Mouse (Mus musculus) naive thymus-derived CD4-positive, alpha-beta T cell, adult 2 months (primary cell): Measurements from ENCODE around the gene Adgre5.

Experiments used
- DNase-seq: peaks from one replicate; pipeline ENCODE4 v3.0.0-alpha.2; 2011; ENCODE audit warnings: low read depth

The Adgre5 gene

GRCm38 (mm10) chr8:83689264-83689663 lies 51.9 kb downstream of the Adgre5 start:
- DNase-seq: no peak

DNA sequence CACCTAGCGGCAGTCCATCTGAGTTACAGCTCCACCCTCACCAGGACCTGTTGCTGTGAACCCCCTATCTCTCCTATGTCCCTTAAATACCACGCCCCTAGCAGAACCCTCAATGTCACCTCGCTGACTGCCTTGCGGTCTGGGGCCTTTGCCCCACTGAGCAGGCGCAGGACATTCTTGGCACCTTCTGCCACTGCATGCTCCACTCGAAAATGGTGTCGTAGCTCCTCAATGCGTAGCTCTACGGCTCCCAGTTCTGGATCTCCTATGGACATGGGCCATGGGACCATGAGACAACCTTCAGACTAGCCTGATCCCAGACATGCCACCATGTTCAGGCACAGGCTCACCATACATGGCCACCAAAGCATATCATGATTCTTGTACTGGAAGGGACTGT lies 56.6 kb downstream of the Adgre5 start:
- no peak for DNase-seq

DNA sequence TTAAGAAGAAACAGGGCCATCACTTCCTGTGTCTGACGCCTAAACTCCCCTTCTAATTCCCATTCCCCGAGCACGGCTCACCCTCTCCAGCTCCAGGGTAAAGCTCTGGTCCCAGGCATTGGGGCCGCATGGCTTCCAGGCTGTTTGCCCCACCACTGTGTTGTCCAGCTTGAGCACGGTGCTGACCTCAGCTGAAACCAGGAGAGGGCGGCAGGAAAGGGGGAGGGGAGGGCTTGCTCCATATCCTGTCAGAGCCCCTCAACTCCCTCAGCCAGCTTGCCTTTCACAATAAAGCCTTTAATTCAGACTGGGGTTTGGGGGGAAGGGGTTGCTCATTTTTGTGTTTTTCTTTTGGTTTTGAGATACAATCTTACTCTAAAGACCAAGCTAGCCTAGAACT lies 60.0 kb downstream of the Adgre5 start:
- no peak for DNase-seq

DNA sequence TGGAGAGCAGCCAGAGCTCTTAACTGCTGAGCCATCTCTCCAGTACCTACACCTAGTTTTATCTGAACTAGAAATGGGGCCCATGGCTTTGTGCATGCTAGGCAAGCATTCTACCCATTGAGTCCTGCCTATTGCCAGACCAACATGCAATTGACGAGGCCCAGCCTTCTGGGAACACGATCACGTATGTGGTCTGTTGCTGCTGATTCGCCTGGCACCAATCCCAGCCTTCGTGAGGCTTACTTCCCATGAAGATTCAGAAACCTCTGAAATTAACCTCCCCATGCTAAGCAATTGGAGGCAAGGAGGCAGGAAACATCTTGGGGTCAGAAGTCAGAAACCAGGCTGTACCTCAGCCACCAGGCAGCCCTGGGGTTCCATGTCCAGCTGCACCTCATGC lies 60.5 kb downstream of the Adgre5 start:
- DNase-seq: no peak

GRCm38 (mm10) chr8:83679866-83680265 lies 61.3 kb downstream of the Adgre5 start:
- no peak for DNase-seq

- no peak for DNase-seq
Observed at GRCm38 (mm10) chr8:83674497-83674896, 66.6 kb downstream of the Adgre5 start.
